Mouse (Mus musculus): ENCODE measurements around the gene Stac3.

GRCm38 (mm10) chr10:127514764-127515163 is 13.3 kb downstream of the Stac3 start, which contains the start of gene Ndufa4l2:
- TF ChIP-seq GATA1 (IDR thresholded peaks at IDR 0.05; ENCODE audit: borderline replicate concordance, low read length) (no peak), FLI1 (IDR thresholded peaks at IDR 0.05; ENCODE audit: low read length) (no peak)
